Mouse (Mus musculus): ENCODE measurements around the gene Fam114a1.

The Fam114a1 gene

GRCm38 (mm10) chr5:65049880-65050279 lies 80.0 kb downstream of the Fam114a1 start:
- DNase-seq (ENCODE audit: low spot score in 2 of 2): no peak

- DNase-seq (ENCODE audit: low spot score in 2 of 2): no peak
Measured at GRCm38 (mm10) chr5:65051513-65051912, 81.6 kb downstream of the Fam114a1 start.

- no peak for DNase-seq (ENCODE audit: low spot score in 2 of 2)
Measured at GRCm38 (mm10) chr5:65057596-65057995, 87.7 kb downstream of the Fam114a1 start.

- no peak for DNase-seq (ENCODE audit: low spot score in 2 of 2)
Measured at GRCm38 (mm10) chr5:65059806-65060205, 89.9 kb downstream of the Fam114a1 start.

GRCm38 (mm10) chr5:65062236-65062635 lies 92.4 kb downstream of the Fam114a1 start:
- DNase-seq (ENCODE audit: low spot score in 2 of 2): no peak

- no peak for DNase-seq (ENCODE audit: low spot score in 2 of 2)
Measured at GRCm38 (mm10) chr5:65063266-65063665, 93.4 kb downstream of the Fam114a1 start.

GRCm38 (mm10) chr5:65068166-65068565 lies 98.3 kb downstream of the Fam114a1 start:
- DNase-seq (ENCODE audit: low spot score in 2 of 2): no peak

- no peak for DNase-seq (ENCODE audit: low spot score in 2 of 2)
Measured at GRCm38 (mm10) chr5:65069872-65070271, 100.0 kb downstream of the Fam114a1 start.

GRCm38 (mm10) chr5:65071689-65072118 lies 101.8 kb downstream of the Fam114a1 start:
- DNase-seq (ENCODE audit: low spot score in 2 of 2): no peak

GRCm38 (mm10) chr5:65073247-65073646 lies 103.4 kb downstream of the Fam114a1 start:
- no peak for DNase-seq (ENCODE audit: low spot score in 2 of 2)

- DNase-seq (ENCODE audit: low spot score in 2 of 2): no peak
Measured at GRCm38 (mm10) chr5:65074693-65075092, 104.8 kb downstream of the Fam114a1 start.

GRCm38 (mm10) chr5:65076087-65076486 lies 106.2 kb downstream of the Fam114a1 start:
- no peak for DNase-seq (ENCODE audit: low spot score in 2 of 2)

- DNase-seq (ENCODE audit: low spot score in 2 of 2): no peak
Measured at GRCm38 (mm10) chr5:65076748-65077147, 106.9 kb downstream of the Fam114a1 start.

- no peak for DNase-seq (ENCODE audit: low spot score in 2 of 2)
Measured at GRCm38 (mm10) chr5:65078081-65078480, 108.2 kb downstream of the Fam114a1 start.

GRCm38 (mm10) chr5:65079881-65080280 lies 110.0 kb downstream of the Fam114a1 start:
- no peak for DNase-seq (ENCODE audit: low spot score in 2 of 2)

GRCm38 (mm10) chr5:65081836-65082235 lies 112.0 kb downstream of the Fam114a1 start:
- DNase-seq (ENCODE audit: low spot score in 2 of 2): no peak

GRCm38 (mm10) chr5:65086522-65086921 lies 116.7 kb downstream of the Fam114a1 start:
- DNase-seq (ENCODE audit: low spot score in 2 of 2): no peak

- DNase-seq (ENCODE audit: low spot score in 2 of 2): no peak
Measured at GRCm38 (mm10) chr5:65089707-65090106, 119.8 kb downstream of the Fam114a1 start.

- no peak for DNase-seq (ENCODE audit: low spot score in 2 of 2)
Measured at GRCm38 (mm10) chr5:65091184-65091858, 121.5 kb downstream of the Fam114a1 start.

Measured in spleen, postnatal 4 days (tissue).